Mouse (Mus musculus): ENCODE data around the gene Tctn1.

Tctn1 gene

GRCm38 (mm10) chr5:122247529-122247928 lies 16.7 kb downstream of the Tctn1 start:
- in situ Hi-C loops (cut with MseI, MboI), result no loop called here

- in situ Hi-C loops (cut with MseI, MboI), result no loop called here
Observed at GRCm38 (mm10) chr5:122246547-122247167, 17.6 kb downstream of the Tctn1 start.

GRCm38 (mm10) chr5:122245186-122245585 lies 19.1 kb downstream of the Tctn1 start:
- in situ Hi-C loops (cut with MseI, MboI), result no loop called here

GRCm38 (mm10) chr5:122243781-122244523 lies 20.3 kb downstream of the Tctn1 start:
- in situ Hi-C loops (cut with MseI, MboI), result no loop called here

- in situ Hi-C loops (cut with MseI, MboI), result no loop called here
Observed at GRCm38 (mm10) chr5:122242521-122243123, 21.6 kb downstream of the Tctn1 start.

- in situ Hi-C loops (cut with MseI, MboI), result no loop called here
Observed at GRCm38 (mm10) chr5:122240989-122241388, 23.3 kb downstream of the Tctn1 start.

- in situ Hi-C loops (cut with MseI, MboI), result no loop called here
Observed at GRCm38 (mm10) chr5:122240521-122240920, 23.7 kb downstream of the Tctn1 start.

- in situ Hi-C loops (cut with MseI, MboI), result no loop called here
Observed at GRCm38 (mm10) chr5:122239618-122240017, 24.6 kb downstream of the Tctn1 start.

- in situ Hi-C loops (cut with MseI, MboI), result no loop called here
Observed at GRCm38 (mm10) chr5:122237200-122237599, 27.1 kb downstream of the Tctn1 start.

GRCm38 (mm10) chr5:122235196-122235836 lies 28.9 kb downstream of the Tctn1 start:
- in situ Hi-C loops (cut with MseI, MboI), result no loop called here

GRCm38 (mm10) chr5:122234319-122235195 lies 29.7 kb downstream of the Tctn1 start:
- in situ Hi-C loops (cut with MseI, MboI), result no loop called here

- in situ Hi-C loops (cut with MseI, MboI), result no loop called here
Observed at GRCm38 (mm10) chr5:122233695-122234094, 30.6 kb downstream of the Tctn1 start.

GRCm38 (mm10) chr5:122233077-122233581 lies 31.1 kb downstream of the Tctn1 start:
- in situ Hi-C loops (cut with MseI, MboI), result no loop called here

- in situ Hi-C loops (cut with MseI, MboI), result no loop called here
Observed at GRCm38 (mm10) chr5:122232004-122232403, 32.3 kb downstream of the Tctn1 start.

GRCm38 (mm10) chr5:122231431-122231830 lies 32.8 kb downstream of the Tctn1 start:
- in situ Hi-C loops (cut with MseI, MboI), result no loop called here

GRCm38 (mm10) chr5:122230816-122231215 lies 33.4 kb downstream of the Tctn1 start:
- in situ Hi-C loops (cut with MseI, MboI), result no loop called here

- in situ Hi-C loops (cut with MseI, MboI), result no loop called here
Observed at GRCm38 (mm10) chr5:122228772-122229171, 35.5 kb downstream of the Tctn1 start.

- in situ Hi-C loops (cut with MseI, MboI), result no loop called here
Observed at GRCm38 (mm10) chr5:122228271-122228765, 35.9 kb downstream of the Tctn1 start.

- in situ Hi-C loops (cut with MseI, MboI), result no loop called here
Observed at GRCm38 (mm10) chr5:122224291-122224690, 40.0 kb downstream of the Tctn1 start.

GRCm38 (mm10) chr5:122221085-122221484 lies 43.2 kb downstream of the Tctn1 start:
- in situ Hi-C loops (cut with MseI, MboI), result no loop called here

All from mouse trophoblast stem cell (cell line).